Mouse (Mus musculus): ENCODE results near the gene Arhgap1.

DNA sequence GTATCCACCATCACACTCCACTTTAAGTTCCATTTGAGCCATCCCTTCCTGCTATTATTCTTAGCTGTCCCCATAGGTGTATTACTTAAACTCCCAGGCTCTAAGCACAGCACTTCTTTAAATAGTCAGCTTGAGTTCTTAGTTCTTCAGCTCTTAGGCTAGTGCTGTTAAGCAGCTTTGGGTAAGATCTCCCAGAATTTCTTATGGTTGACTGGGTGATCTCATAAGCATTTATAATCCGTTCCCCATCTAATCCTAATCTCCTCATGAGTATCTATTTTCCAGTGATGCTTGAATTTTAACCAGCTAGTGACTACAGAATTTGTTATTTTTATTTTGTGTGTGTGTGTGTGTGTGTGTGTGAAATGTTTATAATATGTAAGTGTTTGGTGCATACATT is 65.3 kb downstream of the Arhgap1 start:
- TF ChIP-seq CTCF (IDR thresholded peaks at IDR 0.05): no peak
- TF ChIP-seq EP300 (IDR thresholded peaks at IDR 0.05): no peak

Measured in lung, postnatal 0 days (tissue).